Mouse (Mus musculus): ENCODE data around the gene Tep1. TPM values are rescaled to one million over a fixed set of nuclear protein-coding genes. Genes with fewer than 3 reads are reported as not detected.
A peak's percentile ranks its signal among the peaks of the same experiment; 100 is the strongest.

The Tep1 gene
- polyA plus RNA-seq, 1 experiment from 2014 or later = 10.6 TPM

DNA sequence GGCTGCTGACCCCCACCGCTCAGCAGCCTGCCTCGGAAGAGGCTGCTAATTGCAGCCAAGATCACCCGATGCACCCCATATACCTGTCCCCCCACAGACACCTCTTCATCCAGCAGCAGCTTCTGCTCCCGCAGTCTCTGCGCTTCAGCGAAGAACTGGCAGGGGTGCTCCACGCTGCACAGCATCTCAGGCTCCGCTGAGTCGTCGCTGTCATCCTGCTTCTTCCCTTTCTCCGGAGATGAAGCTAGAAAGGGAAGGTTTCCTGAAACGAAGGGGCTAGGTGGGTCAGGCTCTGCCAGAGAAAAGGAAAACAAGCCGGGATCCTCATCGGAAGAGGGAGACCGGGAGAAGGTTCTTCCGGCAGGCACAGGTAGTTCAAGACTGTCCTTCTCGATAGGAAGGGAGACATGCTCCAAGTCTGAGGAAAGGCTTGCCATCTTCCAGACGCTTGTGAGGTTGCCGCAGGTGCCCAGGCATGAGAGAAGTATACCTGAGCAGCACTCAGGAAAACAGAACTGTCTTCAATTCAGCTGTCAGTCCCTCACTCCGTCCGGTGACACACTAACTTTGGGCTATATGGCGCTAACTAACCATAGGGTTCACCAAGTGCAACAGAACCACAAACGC lies 26.5 kb upstream of the Tep1 start:
- Histone ChIP-seq H3K27ac (ENCODE audit: low read depth, low read length) (no peak overlapping the region), H3K9ac (ENCODE audit: low read depth, low read length) (peak overlapping the region; percentile 42), H3K4me2 (replicated peaks; ENCODE audit: low read depth, low read length) (peak overlapping the region; percentile 90), H3K4me1 (ENCODE audit: control insufficient read depth, insufficient read depth, low read length) (no peaks in the 10 kb centered on the region), H3K27me3 (ENCODE audit: control insufficient read depth, insufficient read depth, low read length) (peaks cover 8% of the 10 kb centered on the region), H3K36me3 (ENCODE audit: control insufficient read depth, insufficient read depth, low read length) (no peaks in the 10 kb centered on the region), H3K4me3 (ENCODE audit: low read length) (peak overlapping the region; percentile 42), H3K9me3 (ENCODE audit: control insufficient read depth, low read length) (no peaks in the 10 kb centered on the region)
- 0 out of 2 replicates have a peak, but pooled peaks have one; percentile 42 for ATAC-seq (ENCODE audit: low FRiP score, low TSS enrichment)
- 17% methylated on average over 23 of the region's 23 CpGs for WGBS

- peak; percentile 53; the same call in 1 of the 2 replicates for ATAC-seq (ENCODE audit: low FRiP score, low TSS enrichment)
- H3K9ac ChIP-seq (ENCODE audit: low read depth, low read length) = peak overlapping the region; percentile 42
- no peaks in the 10 kb centered on the region for H3K4me1 ChIP-seq (ENCODE audit: control insufficient read depth, insufficient read depth, low read length)
- H3K4me3 ChIP-seq (ENCODE audit: low read length) = peak overlapping the region; percentile 42
- no peaks in the 10 kb centered on the region for H3K36me3 ChIP-seq (ENCODE audit: control insufficient read depth, insufficient read depth, low read length)
- WGBS = 9% methylated on average over 19 of the region's 19 CpGs
- H3K27me3 ChIP-seq (ENCODE audit: control insufficient read depth, insufficient read depth, low read length) = peaks cover 8% of the 10 kb centered on the region
- peak overlapping the region; percentile 90 for H3K4me2 ChIP-seq (replicated peaks; ENCODE audit: low read depth, low read length)
- no peaks in the 10 kb centered on the region for H3K9me3 ChIP-seq (ENCODE audit: control insufficient read depth, low read length)
- H3K27ac ChIP-seq (ENCODE audit: low read depth, low read length) = no peak overlapping the region
Observed at GRCm38 (mm10) chr14:50895985-50896746, 25.8 kb upstream of the Tep1 start.

DNA sequence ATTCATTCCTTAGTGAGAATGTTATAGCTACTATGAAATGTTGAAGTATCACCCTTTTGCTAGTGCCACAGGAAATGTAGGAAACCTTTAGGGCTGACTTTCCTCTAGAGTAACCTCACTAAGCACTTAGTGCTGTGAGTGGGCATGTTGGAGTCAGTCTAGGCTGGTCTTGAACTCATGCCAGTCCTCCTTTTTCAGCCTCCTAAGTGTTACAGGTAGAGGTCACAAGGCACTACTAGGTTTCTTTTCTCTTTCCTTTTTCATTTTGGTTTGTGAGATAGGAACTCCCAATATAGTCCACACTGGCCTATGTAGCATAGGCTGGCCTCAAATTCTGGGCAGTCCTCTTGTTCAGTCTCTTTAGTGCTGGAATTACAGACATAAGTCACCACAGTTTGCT lies 25.0 kb upstream of the Tep1 start:
- H3K9ac ChIP-seq (ENCODE audit: low read depth, low read length) = no peak overlapping the region
- no peak overlapping the region for H3K4me2 ChIP-seq (replicated peaks; ENCODE audit: low read depth, low read length)
- no peaks in the 10 kb centered on the region for H3K9me3 ChIP-seq (ENCODE audit: control insufficient read depth, low read length)
- no peaks in the 10 kb centered on the region for H3K4me1 ChIP-seq (ENCODE audit: control insufficient read depth, insufficient read depth, low read length)
- no peak for ATAC-seq (ENCODE audit: low FRiP score, low TSS enrichment)
- no peak overlapping the region for H3K27ac ChIP-seq (ENCODE audit: low read depth, low read length)
- H3K27me3 ChIP-seq (ENCODE audit: control insufficient read depth, insufficient read depth, low read length) = peaks cover 8% of the 10 kb centered on the region
- no peak overlapping the region for H3K4me3 ChIP-seq (ENCODE audit: low read length)
- no peaks in the 10 kb centered on the region for H3K36me3 ChIP-seq (ENCODE audit: control insufficient read depth, insufficient read depth, low read length)

DNA sequence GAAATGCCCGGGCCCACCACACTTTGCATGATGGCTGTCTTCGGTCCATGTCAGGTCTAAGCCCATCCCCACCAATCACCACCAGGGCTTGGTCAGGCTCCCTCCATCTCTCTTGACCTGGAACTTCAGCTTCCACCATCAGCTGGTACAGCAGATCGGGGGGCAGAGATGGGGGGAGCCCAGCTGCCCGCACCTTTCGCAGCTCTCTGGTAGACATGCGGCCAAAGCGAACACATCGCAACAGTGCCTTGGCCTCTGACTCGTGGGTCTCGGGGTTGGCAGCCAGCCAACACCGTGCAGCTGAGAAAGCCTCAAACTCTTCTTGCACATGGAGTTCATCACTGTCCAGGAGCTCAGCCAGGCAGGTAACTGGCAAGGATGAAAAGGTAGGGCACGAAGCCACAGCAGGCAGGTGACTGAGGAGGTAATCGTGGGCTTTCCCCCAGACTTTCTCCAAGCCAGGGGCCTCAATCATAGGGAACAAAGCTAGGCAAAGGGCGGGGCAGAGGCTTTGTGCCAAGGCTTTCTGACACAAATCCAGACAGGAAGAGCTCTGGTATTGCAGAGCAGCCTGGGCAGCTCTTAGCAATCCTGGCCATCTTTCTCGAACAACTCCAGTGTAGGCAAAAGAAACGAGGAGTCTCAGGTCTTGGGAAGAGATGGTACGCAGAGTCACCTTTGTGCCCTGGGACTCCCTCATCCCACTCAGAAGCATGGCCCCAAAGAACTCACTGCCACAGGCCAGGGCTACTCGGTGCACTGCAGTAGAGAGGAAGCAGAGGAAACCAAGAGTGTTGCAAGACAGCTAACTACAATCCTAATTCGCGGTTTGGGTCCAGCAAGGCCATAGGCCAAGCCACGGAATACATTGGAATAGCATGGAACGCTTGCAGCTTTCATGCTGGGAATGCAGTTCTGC lies 22.4 kb upstream of the Tep1 start:
- no peak overlapping the region for H3K4me3 ChIP-seq (ENCODE audit: low read length)
- H3K4me2 ChIP-seq (replicated peaks; ENCODE audit: low read depth, low read length) = no peak overlapping the region
- no peak for ATAC-seq (ENCODE audit: low FRiP score, low TSS enrichment)
- H3K36me3 ChIP-seq (ENCODE audit: control insufficient read depth, insufficient read depth, low read length) = no peaks in the 10 kb centered on the region
- WGBS = 86% methylated on average over 22 of the region's 22 CpGs
- H3K27ac ChIP-seq (ENCODE audit: low read depth, low read length) = no peak overlapping the region
- no peaks in the 10 kb centered on the region for H3K4me1 ChIP-seq (ENCODE audit: control insufficient read depth, insufficient read depth, low read length)
- peaks cover 8% of the 10 kb centered on the region for H3K27me3 ChIP-seq (ENCODE audit: control insufficient read depth, insufficient read depth, low read length)
- H3K9ac ChIP-seq (ENCODE audit: low read depth, low read length) = no peak overlapping the region
- no peaks in the 10 kb centered on the region for H3K9me3 ChIP-seq (ENCODE audit: control insufficient read depth, low read length)

DNA sequence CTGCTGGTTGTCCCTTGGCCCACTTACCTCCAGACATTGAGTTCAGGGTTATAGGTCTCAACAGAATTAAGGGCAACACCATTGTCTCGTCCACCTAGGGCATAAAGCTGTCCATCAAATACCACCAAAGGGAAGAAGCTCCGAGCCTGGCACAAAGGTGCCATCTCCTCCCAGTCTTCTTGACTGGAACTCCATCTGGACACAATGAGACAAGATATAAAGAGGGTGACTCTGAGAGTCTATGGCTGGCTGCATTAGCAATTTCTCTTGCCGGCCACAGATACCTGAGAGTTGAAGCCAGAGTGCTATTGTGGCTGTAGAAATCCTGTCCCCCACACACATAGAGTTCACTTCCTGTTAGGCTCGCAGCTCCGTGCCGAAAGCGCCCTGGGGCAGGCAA lies 21.7 kb upstream of the Tep1 start:
- ATAC-seq (ENCODE audit: low FRiP score, low TSS enrichment) = no peak
- 83% methylated on average over 7 of the region's 7 CpGs for WGBS

GRCm38 (mm10) chr14:50891621-50892020 lies 21.3 kb upstream of the Tep1 start:
- WGBS = 92% methylated on average over 8 of the region's 8 CpGs
- Histone ChIP-seq H3K27ac (ENCODE audit: low read depth, low read length) (no peak overlapping the region), H3K4me3 (ENCODE audit: low read length) (no peak overlapping the region), H3K4me2 (replicated peaks; ENCODE audit: low read depth, low read length) (no peak overlapping the region), H3K9me3 (ENCODE audit: control insufficient read depth, low read length) (no peaks in the 10 kb centered on the region), H3K9ac (ENCODE audit: low read depth, low read length) (no peak overlapping the region), H3K36me3 (ENCODE audit: control insufficient read depth, insufficient read depth, low read length) (no peaks in the 10 kb centered on the region), H3K4me1 (ENCODE audit: control insufficient read depth, insufficient read depth, low read length) (no peaks in the 10 kb centered on the region), H3K27me3 (ENCODE audit: control insufficient read depth, insufficient read depth, low read length) (no peaks in the 10 kb centered on the region)
- no peak for ATAC-seq (ENCODE audit: low FRiP score, low TSS enrichment)

More for the DNA sequence above, 21.7 kb upstream of the Tep1 start:
- Histone ChIP-seq H3K4me1 (ENCODE audit: control insufficient read depth, insufficient read depth, low read length) (no peaks in the 10 kb centered on the region), H3K4me2 (replicated peaks; ENCODE audit: low read depth, low read length) (no peak overlapping the region), H3K9ac (ENCODE audit: low read depth, low read length) (no peak overlapping the region), H3K27ac (ENCODE audit: low read depth, low read length) (no peak overlapping the region), H3K27me3 (ENCODE audit: control insufficient read depth, insufficient read depth, low read length) (0 out of 2 replicates have a peak, but pooled peaks cover 1% of the 10 kb centered on the region), H3K4me3 (ENCODE audit: low read length) (no peak overlapping the region), H3K9me3 (ENCODE audit: control insufficient read depth, low read length) (no peaks in the 10 kb centered on the region), H3K36me3 (ENCODE audit: control insufficient read depth, insufficient read depth, low read length) (no peaks in the 10 kb centered on the region)

- H3K9me3 ChIP-seq (ENCODE audit: control insufficient read depth, low read length) = no peaks in the 10 kb centered on the region
- WGBS = 87% methylated on average over 6 of the region's 6 CpGs
- no peak for ATAC-seq (ENCODE audit: low FRiP score, low TSS enrichment)
Observed at GRCm38 (mm10) chr14:50876236-50876950, 6.0 kb upstream of the Tep1 start.

GRCm38 (mm10) chr14:50875591-50876230 lies 5.4 kb upstream of the Tep1 start:
- no peaks in the 10 kb centered on the region for H3K27me3 ChIP-seq (ENCODE audit: control insufficient read depth, insufficient read depth, low read length)
- no peak overlapping the region for H3K4me3 ChIP-seq (ENCODE audit: low read length)
- ATAC-seq (ENCODE audit: low FRiP score, low TSS enrichment) = no peak
- H3K9me3 ChIP-seq (ENCODE audit: control insufficient read depth, low read length) = no peaks in the 10 kb centered on the region
- no peak overlapping the region for H3K27ac ChIP-seq (ENCODE audit: low read depth, low read length)
- WGBS = 81% methylated on average over 6 of the region's 6 CpGs
- no peak overlapping the region for H3K4me2 ChIP-seq (replicated peaks; ENCODE audit: low read depth, low read length)
- no peak overlapping the region for H3K9ac ChIP-seq (ENCODE audit: low read depth, low read length)
- no peaks in the 10 kb centered on the region for H3K36me3 ChIP-seq (ENCODE audit: control insufficient read depth, insufficient read depth, low read length)
- H3K4me1 ChIP-seq (ENCODE audit: control insufficient read depth, insufficient read depth, low read length) = no peaks in the 10 kb centered on the region

More at GRCm38 (mm10) chr14:50876236-50876950, 6.0 kb upstream of the Tep1 start:
- Histone ChIP-seq H3K4me1 (ENCODE audit: control insufficient read depth, insufficient read depth, low read length) (no peaks in the 10 kb centered on the region), H3K27me3 (ENCODE audit: control insufficient read depth, insufficient read depth, low read length) (no peaks in the 10 kb centered on the region), H3K4me2 (replicated peaks; ENCODE audit: low read depth, low read length) (no peak overlapping the region), H3K27ac (ENCODE audit: low read depth, low read length) (no peak overlapping the region), H3K9ac (ENCODE audit: low read depth, low read length) (no peak overlapping the region), H3K36me3 (ENCODE audit: control insufficient read depth, insufficient read depth, low read length) (no peaks in the 10 kb centered on the region), H3K4me3 (ENCODE audit: low read length) (no peak overlapping the region)
